Mouse (Mus musculus) heart, postnatal 36 days (tissue): ENCODE data around the gene Ifi47. TPM values are rescaled to one million over a fixed set of nuclear protein-coding genes. Genes with fewer than 3 reads are reported as not detected.

Experiments used
- DNase-seq, 2 experiments: peaks; one replicate each; pipeline ENCODE4 v3.0.0; 2021 to 2022
- intact Hi-C: fragments of 180-260 bp; cut with DNase I; formaldehyde crosslinking; loops from one replicate; pipeline ENCODE4 v1.15.1; 2025
- total RNA-seq, 2 experiments: library from RNA; stranded (reverse); gene quantifications; 2 replicates each; pipeline ENCODE4 v1.2.3; 2021

Gene Ifi47
- total RNA-seq, 2 experiments from 2014 or later: 2.3 to 2.7 TPM

DNA sequence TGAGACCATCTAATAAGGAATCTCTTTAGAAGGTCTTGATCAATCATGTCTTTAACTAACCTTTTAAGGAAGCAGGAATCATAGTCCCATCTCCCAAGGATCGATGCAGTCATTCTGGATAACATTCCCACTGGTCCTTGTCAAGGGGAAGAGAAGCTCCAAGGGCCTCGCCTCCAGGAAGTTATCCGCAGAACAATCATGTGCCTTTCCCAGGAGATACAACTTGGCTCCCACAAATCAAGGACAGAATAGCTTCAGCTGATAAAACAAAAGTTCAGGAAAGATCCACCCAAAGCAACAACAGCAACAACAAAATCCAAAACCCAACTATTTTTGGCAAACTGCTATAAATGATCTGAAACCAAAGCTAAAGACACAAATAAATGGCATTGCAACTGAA is 43.2 kb downstream of the Ifi47 start:
- intact Hi-C loops: no loop called here
- no peak for DNase-seq

DNA sequence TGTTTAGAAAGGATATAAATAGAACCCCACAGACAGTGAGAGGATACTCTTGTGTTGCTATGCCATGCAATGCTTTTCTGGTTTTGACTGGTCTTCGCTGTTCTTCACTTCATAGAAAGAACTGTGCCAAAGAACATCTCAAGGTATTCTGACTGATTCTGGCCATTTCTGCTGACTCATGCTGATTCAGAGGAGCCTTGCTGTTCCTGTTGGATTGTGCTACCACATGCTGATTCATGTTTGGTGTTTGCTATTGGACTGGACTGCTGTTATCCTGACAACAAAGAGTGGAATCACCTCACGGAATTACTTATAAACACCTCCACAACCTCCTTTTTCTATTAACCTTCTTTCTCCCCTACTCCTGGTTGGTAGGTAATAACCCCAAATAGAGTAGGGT is 47.8 kb downstream of the Ifi47 start:
- no peak for DNase-seq
- intact Hi-C loops: no loop called here

DNA sequence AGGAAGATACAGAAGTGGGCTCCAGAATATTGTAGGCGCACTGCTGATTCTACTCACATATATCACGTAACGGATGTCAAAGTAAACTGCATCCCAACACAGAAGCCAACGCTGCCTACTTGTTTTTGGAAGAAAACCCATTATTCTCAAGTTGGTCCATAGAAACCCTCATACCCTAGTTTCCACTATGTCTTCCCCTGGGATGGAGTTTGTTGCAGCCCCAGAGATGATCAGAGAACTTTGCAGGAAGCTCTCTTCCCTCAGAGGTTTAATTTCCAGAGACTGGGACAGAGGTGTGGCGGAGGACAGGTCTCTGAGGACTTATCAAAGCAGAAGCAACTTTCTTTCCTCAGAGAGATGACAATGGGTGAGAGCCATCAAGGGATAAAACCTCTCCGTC is 65.6 kb downstream of the Ifi47 start, which contains the start of gene Olfr1395:
Gene Olfr1395, plus strand, starts transcription at position 301 of the 400 bp plus-strand sequence.
- DNase-seq: no peak
- intact Hi-C loops: no loop called here

Other genes with a start within 250 kb of the Ifi47 start
- 1 to 10 TPM; 3.5 to 3.9 TPM for gene Gm12184, start 249.9 kb upstream of the Ifi47 start, total RNA-seq
- gene Irgm1, start 204.9 kb upstream of the Ifi47 start, total RNA-seq: 10 to 100 TPM; 12.5 to 13.5 TPM
- 1 to 10 TPM in 1 of 2 experiments, under 1 TPM in 1; 0.86 to 3.0 TPM for gene Gm5431, start 174.4 kb upstream of the Ifi47 start, total RNA-seq
- 1 to 10 TPM; 3.3 to 5.3 TPM for gene Psme2b, start 130.4 kb upstream of the Ifi47 start, total RNA-seq
- gene Olfr56, start 97.7 kb upstream of the Ifi47 start, total RNA-seq: not detected
- gene 9930111J21Rik1, start 97.2 kb upstream of the Ifi47 start, total RNA-seq: 1 to 10 TPM; 5.4 to 6.3 TPM
- gene Gm12185, start 84.4 kb upstream of the Ifi47 start, total RNA-seq: 1 to 10 TPM in 1 of 2 experiments, under 1 TPM in 1; 0.97 to 1.8 TPM
- 1 to 10 TPM; 1.8 to 5.3 TPM for gene Tgtp1, start 82.4 kb upstream of the Ifi47 start, total RNA-seq
- gene 9930111J21Rik2, start 25.3 kb upstream of the Ifi47 start, total RNA-seq: 1 to 10 TPM; 6.0 to 8.0 TPM
- 1 to 10 TPM in 1 of 2 experiments, under 1 TPM in 1; 0.28 to 3.8 TPM for gene Tgtp2, start 12.4 kb upstream of the Ifi47 start, total RNA-seq
- 1 to 10 TPM; 1.5 TPM for gene Olfr1396, start 38.3 kb downstream of the Ifi47 start, total RNA-seq
- not detected for gene Olfr1395, start 65.7 kb downstream of the Ifi47 start, total RNA-seq
- gene Olfr1394, start 77.8 kb downstream of the Ifi47 start, total RNA-seq: not detected
- gene Btnl9, start 110.6 kb downstream of the Ifi47 start, total RNA-seq: 10 to 100 TPM; 34.7 to 38.5 TPM
- gene Zfp62, start 126.7 kb downstream of the Ifi47 start, total RNA-seq: 10 to 100 TPM; 25.8 to 26.8 TPM
- 10 to 100 TPM; 64.7 to 66.9 TPM for gene Mgat1, start 167.6 kb downstream of the Ifi47 start, total RNA-seq
- gene Olfr1393, start 201.7 kb downstream of the Ifi47 start, total RNA-seq: under 1 TPM in 1 of 2 experiments, not detected in 1; 0.19 TPM
- gene Olfr1392, start 208.7 kb downstream of the Ifi47 start, total RNA-seq: not detected
- gene Olfr10, start 228.2 kb downstream of the Ifi47 start, total RNA-seq: not detected
- not detected for gene Olfr1391, start 246.2 kb downstream of the Ifi47 start, total RNA-seq